Mouse (Mus musculus) midbrain, embryonic 11.5 days (tissue): ENCODE data around the gene Pigb. TPM values are rescaled to one million over a fixed set of nuclear protein-coding genes. Genes with fewer than 3 reads are reported as not detected.

Experiments used
- ATAC-seq: fragments of 200-750 bp; cut with Nextera tagmentation; 2 replicates; pipeline ENCODE4 v1.8.0; 2017; ENCODE audit warnings: moderate TSS enrichment, moderate library complexity; ENCODE audit not compliant: low FRiP score
- DNase-seq: peaks from one replicate; pipeline ENCODE4 v3.0.0; 2015; ENCODE audit warnings: low spot score; ENCODE audit errors: missing footprints
- H3K27ac ChIP-seq: fragments of 300-500 bp; sonication (generic); 2 replicates; pipeline ENCODE4 v1.5.1; 2014; ENCODE audit warnings: low read depth, low read length
- H3K27me3 ChIP-seq: fragments of 300-500 bp; sonication (generic); 2 replicates; pipeline ENCODE4 v1.6.1; 2014; ENCODE audit warnings: mild to moderate bottlenecking, low read length, moderate library complexity, mixed read lengths; ENCODE audit not compliant: control insufficient read depth, insufficient read depth
- H3K36me3 ChIP-seq: fragments of 300-500 bp; sonication (generic); 2 replicates; pipeline ENCODE4 v1.6.1; 2014; ENCODE audit warnings: mild to moderate bottlenecking, low read length, moderate library complexity, mixed read lengths; ENCODE audit not compliant: control insufficient read depth, insufficient read depth
- H3K4me1 ChIP-seq: fragments of 300-500 bp; sonication (generic); 2 replicates; pipeline ENCODE4 v1.6.1; 2014; ENCODE audit warnings: low read length; ENCODE audit not compliant: control insufficient read depth, insufficient read depth
- H3K4me2 ChIP-seq: fragments of 300-500 bp; sonication (generic); 2 replicates; pipeline ENCODE4 v1.6.1; 2014; ENCODE audit warnings: mild to moderate bottlenecking, moderate library complexity
- H3K4me3 ChIP-seq: fragments of 300-500 bp; sonication (generic); 2 replicates; pipeline ENCODE4 v1.5.1; 2014; ENCODE audit warnings: low read depth, low read length
- H3K9ac ChIP-seq: fragments of 300-500 bp; sonication (generic); 2 replicates; pipeline ENCODE4 v1.6.1; 2014; ENCODE audit warnings: low read length
- H3K9me3 ChIP-seq: fragments of 300-500 bp; sonication (generic); 2 replicates; pipeline ENCODE4 v1.6.1; 2016; ENCODE audit warnings: low read length; ENCODE audit not compliant: control insufficient read depth
- WGBS: fragments of 180-500 bp; shearing (Covaris S2); extraction: QIAGEN DNeasy Blood & Tissue Kit; methylation state at CpG from one replicate; pipeline ENCODE4 v1.1.7; 2014; 5-methylcytosine and 5-hydroxymethylcytosine counted together
- polyA plus RNA-seq: library from polyadenylated mRNA; unstranded; fragments of >200 nt; fragmentation: Nextera tagmentation; extraction: Ambion mirVana; gene quantifications from 2 replicates; pipeline ENCODE4 v1.2.1, GENCODE M21; 2014

Gene Pigb
- polyA plus RNA-seq, 1 experiment from 2014 or later = 18.3 TPM

- Histone ChIP-seq H3K4me3 (no peak overlapping the region), H3K27ac (no peak overlapping the region), H3K36me3 (no peaks in the 10 kb centered on the region), H3K9me3 (no peaks in the 10 kb centered on the region), H3K4me2 (no peak overlapping the region), H3K4me1 (no peaks in the 10 kb centered on the region), H3K9ac (no peak overlapping the region), H3K27me3 (no peaks in the 10 kb centered on the region)
- DNase-seq = peak; percentile 39
- no peak for ATAC-seq
- 87% methylated on average over 6 of the region's 6 CpGs for WGBS
Measured at GRCm38 (mm10) chr9:73005106-73005505, 35.1 kb downstream of the Pigb start.

- ATAC-seq (no peak), DNase-seq (peak; percentile 21)
- 86% methylated on average over 8 of the region's 8 CpGs for WGBS
- Histone ChIP-seq H3K36me3 (no peaks in the 10 kb centered on the region), H3K4me1 (no peaks in the 10 kb centered on the region), H3K27ac (no peak overlapping the region), H3K9me3 (no peaks in the 10 kb centered on the region), H3K9ac (no peak overlapping the region), H3K27me3 (no peaks in the 10 kb centered on the region), H3K4me3 (no peak overlapping the region), H3K4me2 (no peak overlapping the region)
Measured at GRCm38 (mm10) chr9:73004076-73004475, 36.1 kb downstream of the Pigb start.

GRCm38 (mm10) chr9:73002177-73002576 is 38.0 kb downstream of the Pigb start:
- no peak for ATAC-seq
- H3K9ac ChIP-seq = no peak overlapping the region
- no peak overlapping the region for H3K4me2 ChIP-seq
- H3K4me3 ChIP-seq = no peak overlapping the region
- WGBS = 67% methylated on average over 3 of the region's 3 CpGs
- H3K27me3 ChIP-seq = no peaks in the 10 kb centered on the region
- H3K4me1 ChIP-seq = no peaks in the 10 kb centered on the region
- no peak overlapping the region for H3K27ac ChIP-seq
- DNase-seq = no peak
- no peaks in the 10 kb centered on the region for H3K36me3 ChIP-seq
- H3K9me3 ChIP-seq = no peaks in the 10 kb centered on the region

GRCm38 (mm10) chr9:73001314-73002011 is 38.7 kb downstream of the Pigb start:
- Histone ChIP-seq H3K9ac (no peak overlapping the region), H3K4me2 (no peak overlapping the region), H3K4me1 (no peaks in the 10 kb centered on the region), H3K9me3 (no peaks in the 10 kb centered on the region), H3K27ac (no peak overlapping the region), H3K27me3 (no peaks in the 10 kb centered on the region), H3K36me3 (no peaks in the 10 kb centered on the region), H3K4me3 (no peak overlapping the region)
- DNase-seq (peak; percentile 6), ATAC-seq (no peak)
- WGBS = 90% methylated on average over 13 of the region's 13 CpGs

- WGBS = 68% methylated on average over 2 of the region's 2 CpGs
- H3K36me3 ChIP-seq = no peaks in the 10 kb centered on the region
- DNase-seq = peak; percentile 12
- H3K4me3 ChIP-seq = no peak overlapping the region
- H3K4me2 ChIP-seq = no peak overlapping the region
- ATAC-seq = no peak
- no peaks in the 10 kb centered on the region for H3K4me1 ChIP-seq
- no peaks in the 10 kb centered on the region for H3K9me3 ChIP-seq
- H3K9ac ChIP-seq = no peak overlapping the region
- no peak overlapping the region for H3K27ac ChIP-seq
- no peaks in the 10 kb centered on the region for H3K27me3 ChIP-seq
Measured at GRCm38 (mm10) chr9:73000487-73000886, 39.7 kb downstream of the Pigb start.

GRCm38 (mm10) chr9:72996806-72997205 is 43.4 kb downstream of the Pigb start:
- no peaks in the 10 kb centered on the region for H3K36me3 ChIP-seq
- H3K4me1 ChIP-seq = no peaks in the 10 kb centered on the region
- H3K4me3 ChIP-seq = no peak overlapping the region
- H3K4me2 ChIP-seq = no peak overlapping the region
- H3K27me3 ChIP-seq = no peaks in the 10 kb centered on the region
- H3K9ac ChIP-seq = no peak overlapping the region
- no peak for DNase-seq
- 64% methylated on average over 7 of the region's 7 CpGs for WGBS
- H3K27ac ChIP-seq = no peak overlapping the region
- H3K9me3 ChIP-seq = no peaks in the 10 kb centered on the region
- ATAC-seq = no peak

- H3K27ac ChIP-seq = no peak overlapping the region
- H3K9me3 ChIP-seq = no peaks in the 10 kb centered on the region
- H3K4me2 ChIP-seq = no peak overlapping the region
- H3K9ac ChIP-seq = no peak overlapping the region
- ATAC-seq (no peak), DNase-seq (no peak)
- H3K4me3 ChIP-seq = no peak overlapping the region
- no peaks in the 10 kb centered on the region for H3K4me1 ChIP-seq
- no peaks in the 10 kb centered on the region for H3K36me3 ChIP-seq
- H3K27me3 ChIP-seq = no peaks in the 10 kb centered on the region
Measured at GRCm38 (mm10) chr9:72996167-72996566, 44.0 kb downstream of the Pigb start.

DNA sequence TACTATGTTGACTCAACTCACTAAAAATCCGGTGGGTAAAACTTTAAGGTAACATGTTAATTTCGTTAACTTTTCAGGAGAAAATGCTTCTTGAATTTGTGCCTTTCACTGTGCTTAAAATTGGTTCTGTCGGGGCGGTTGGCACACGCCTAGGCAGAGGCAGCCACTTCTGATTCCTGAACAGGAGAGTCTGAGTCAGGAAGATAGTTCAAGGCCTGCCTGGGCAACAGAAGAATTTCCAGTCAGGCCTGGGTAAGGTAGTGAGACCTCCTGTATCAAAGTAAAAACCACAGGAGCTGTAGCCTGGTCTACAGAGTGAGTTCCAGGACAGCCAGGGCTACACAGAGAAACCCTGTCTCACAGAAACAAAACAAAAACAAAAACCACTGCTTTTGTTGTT is 47.6 kb downstream of the Pigb start:
- no peaks in the 10 kb centered on the region for H3K36me3 ChIP-seq
- H3K9me3 ChIP-seq = no peaks in the 10 kb centered on the region
- no peaks in the 10 kb centered on the region for H3K27me3 ChIP-seq
- H3K4me2 ChIP-seq = no peak overlapping the region
- peak; percentile 2 for DNase-seq
- no peak for ATAC-seq
- 88% methylated on average over 5 of the region's 5 CpGs for WGBS
- H3K4me3 ChIP-seq = no peak overlapping the region
- no peak overlapping the region for H3K27ac ChIP-seq
- no peak overlapping the region for H3K9ac ChIP-seq
- H3K4me1 ChIP-seq = no peaks in the 10 kb centered on the region

DNA sequence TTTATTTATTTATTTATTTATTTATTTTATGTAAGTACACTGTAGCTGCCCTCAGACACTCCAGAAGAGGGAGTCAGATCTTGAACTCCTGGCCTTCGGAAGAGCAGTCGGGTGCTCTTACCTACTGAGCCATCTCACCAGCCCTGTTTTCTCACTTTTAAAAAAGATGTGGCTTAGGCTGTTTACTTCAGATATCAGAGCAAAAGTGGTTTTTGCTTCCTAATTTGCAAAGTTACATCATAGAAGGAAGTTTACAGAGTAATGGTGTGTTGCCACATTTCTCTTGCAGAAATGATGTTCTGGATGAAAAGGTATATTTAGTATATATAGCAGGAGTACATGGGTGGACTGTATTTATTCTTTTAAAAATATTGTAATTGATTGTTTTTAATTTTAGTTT is 48.8 kb downstream of the Pigb start:
- WGBS = 93% methylated on average over 2 of the region's 2 CpGs
- DNase-seq (no peak), ATAC-seq (no peak)
- Histone ChIP-seq H3K4me3 (no peak overlapping the region), H3K9ac (no peak overlapping the region), H3K9me3 (no peaks in the 10 kb centered on the region), H3K27ac (no peak overlapping the region), H3K4me2 (no peak overlapping the region), H3K27me3 (no peaks in the 10 kb centered on the region), H3K36me3 (no peaks in the 10 kb centered on the region), H3K4me1 (0 out of 2 replicates have a peak, but pooled peaks cover 2% of the 10 kb centered on the region)
